Mouse (Mus musculus) neural tube, embryonic 15.5 days (tissue): Measurements from ENCODE around the gene Wdr90. TPM values are rescaled to one million over a fixed set of nuclear protein-coding genes. Genes with fewer than 3 reads are reported as not detected.
"Not testable (repeated sequence)": the region's sequence is repeated elsewhere in the genome, so short reads cannot be mapped to it uniquely, and the experiment has no call there.

Experiments used
- ATAC-seq: fragments of 200-750 bp; cut with Nextera tagmentation; 2 replicates; pipeline ENCODE4 v1.8.0; 2017; ENCODE audit warnings: mild to moderate bottlenecking, moderate TSS enrichment, moderate library complexity; ENCODE audit not compliant: low FRiP score
- H3K27ac ChIP-seq: fragments of 300-500 bp; sonication (generic); replicated peaks from 2 replicates; pipeline ENCODE4 v1.5.1; 2015; ENCODE audit warnings: mild to moderate bottlenecking, inconsistent platforms
- H3K27me3 ChIP-seq: fragments of 300-500 bp; sonication (generic); replicated peaks from 2 replicates; pipeline ENCODE4 v1.6.1; 2015; ENCODE audit warnings: inconsistent platforms
- H3K36me3 ChIP-seq: fragments of 300-500 bp; sonication (generic); 2 replicates; pipeline ENCODE4 v1.6.1; 2015; ENCODE audit warnings: inconsistent platforms
- H3K4me1 ChIP-seq: fragments of 300-500 bp; sonication (generic); 2 replicates; pipeline ENCODE4 v1.6.1; 2015; ENCODE audit warnings: inconsistent platforms
- H3K4me2 ChIP-seq: fragments of 300-500 bp; sonication (generic); 2 replicates; pipeline ENCODE4 v1.6.1; 2015; ENCODE audit warnings: inconsistent platforms, mild to moderate bottlenecking, moderate library complexity
- H3K4me3 ChIP-seq: fragments of 300-500 bp; sonication (generic); replicated peaks from 2 replicates; pipeline ENCODE4 v1.5.1; 2015; ENCODE audit warnings: mild to moderate bottlenecking, inconsistent platforms
- H3K9ac ChIP-seq: fragments of 300-500 bp; sonication (generic); replicated peaks from 2 replicates; pipeline ENCODE4 v1.6.1; 2015; ENCODE audit warnings: mild to moderate bottlenecking, inconsistent platforms
- H3K9me3 ChIP-seq: fragments of 300-500 bp; sonication (generic); replicated peaks from 2 replicates; pipeline ENCODE4 v1.6.1; 2016; ENCODE audit warnings: inconsistent platforms
- WGBS: fragments of 180-500 bp; shearing (Covaris S2); methylation state at CpG from one replicate; pipeline ENCODE4 v1.1.7; 2015; ENCODE audit warnings: mixed read lengths; 5-methylcytosine and 5-hydroxymethylcytosine counted together
- polyA plus RNA-seq: library from polyadenylated mRNA; unstranded; fragments of >200 nt; fragmentation: Nextera tagmentation; extraction: Ambion mirVana; gene quantifications from 2 replicates; pipeline ENCODE4 v1.2.1, GENCODE M21; 2015

The Wdr90 gene
- polyA plus RNA-seq, 1 experiment from 2014 or later, result 15.5 TPM

GRCm38 (mm10) chr17:25876347-25876915 is 15.1 kb upstream of the Wdr90 start:
- 0 out of 2 replicates have a peak overlapping the region, but pooled peaks have one; percentile 98 for H3K27ac ChIP-seq
- 58% methylated on average over 10 of the region's 10 CpGs for WGBS

GRCm38 (mm10) chr17:25875171-25876136 is 14.2 kb upstream of the Wdr90 start:
- Histone ChIP-seq H3K9ac (peak overlapping the region; percentile 93), H3K4me2 (peak overlapping the region; percentile 75), H3K36me3 (peaks cover 18% of the 10 kb centered on the region), H3K9me3 (no peaks in the 10 kb centered on the region), H3K27me3 (no peaks in the 10 kb centered on the region), H3K4me1 (peaks cover 42% of the 10 kb centered on the region), H3K27ac (peak overlapping the region; percentile 98), H3K4me3 (peak overlapping the region; percentile 80)
- WGBS, result under 1% methylated on average over 59 of the region's 59 CpGs
- ATAC-seq, result peak; percentile 92

More at GRCm38 (mm10) chr17:25876347-25876915, 15.1 kb upstream of the Wdr90 start:
- no peak for ATAC-seq
- no peaks in the 10 kb centered on the region for H3K9me3 ChIP-seq
- peak overlapping the region; percentile 80 for H3K4me3 ChIP-seq
- H3K4me1 ChIP-seq, result peaks cover 51% of the 10 kb centered on the region
- peaks cover 18% of the 10 kb centered on the region for H3K36me3 ChIP-seq
- H3K27me3 ChIP-seq, result no peaks in the 10 kb centered on the region
- H3K9ac ChIP-seq, result peak overlapping the region; percentile 93
- H3K4me2 ChIP-seq, result peak overlapping the region; percentile 75

- WGBS, result under 1% methylated on average over 25 of the region's 25 CpGs
- peak; percentile 81 for ATAC-seq
- Histone ChIP-seq H3K9ac (peak within 1 kb of the TSS; percentile 93), H3K4me1 (peaks cover 35% of the 10 kb centered on the region), H3K9me3 (no peaks in the 10 kb centered on the region), H3K27me3 (no peaks in the 10 kb centered on the region), H3K4me2 (peak within 1 kb of the TSS; percentile 75), H3K4me3 (peak within 1 kb of the TSS; percentile 80), H3K36me3 (peaks cover 18% of the 10 kb centered on the region), H3K27ac (peak within 1 kb of the TSS; percentile 98)
These were observed 13.4 kb upstream of the Wdr90 start, which contains the start of gene Mettl26 for GRCm38 (mm10) chr17:25874721-25875170. Gene Mettl26 (plus strand): TSS chr17:25875074.

- no peak for ATAC-seq
- Histone ChIP-seq H3K9me3 (no peaks in the 10 kb centered on the region), H3K27ac (peak overlapping the region; percentile 98), H3K9ac (peak overlapping the region; percentile 57), H3K27me3 (no peaks in the 10 kb centered on the region), H3K4me2 (peak overlapping the region; percentile 75), H3K36me3 (peaks cover 17% of the 10 kb centered on the region), H3K4me3 (peak overlapping the region; percentile 80), H3K4me1 (peaks cover 35% of the 10 kb centered on the region)
- WGBS, result 5% methylated on average over 14 of the region's 14 CpGs
These were observed 12.9 kb upstream of the Wdr90 start for GRCm38 (mm10) chr17:25874148-25874720.

- Histone ChIP-seq H3K27me3 (no peaks in the 10 kb centered on the region), H3K4me3 (peak overlapping the region; percentile 80), H3K9ac (peak overlapping the region; percentile 57), H3K9me3 (no peaks in the 10 kb centered on the region), H3K4me2 (peak overlapping the region; percentile 75), H3K36me3 (peaks cover 11% of the 10 kb centered on the region), H3K27ac (peak overlapping the region; percentile 98), H3K4me1 (peaks cover 40% of the 10 kb centered on the region)
- ATAC-seq, result no peak
- 78% methylated on average over 11 of the region's 11 CpGs for WGBS
These were observed 12.3 kb upstream of the Wdr90 start for GRCm38 (mm10) chr17:25873405-25874147.

GRCm38 (mm10) chr17:25872676-25873075 is 11.4 kb upstream of the Wdr90 start:
- H3K9ac ChIP-seq, result no peak overlapping the region
- H3K27ac ChIP-seq, result no peak overlapping the region
- H3K4me2 ChIP-seq, result no peak overlapping the region
- H3K27me3 ChIP-seq, result no peaks in the 10 kb centered on the region
- peaks cover 2% of the 10 kb centered on the region for H3K36me3 ChIP-seq
- H3K9me3 ChIP-seq, result no peaks in the 10 kb centered on the region
- H3K4me1 ChIP-seq, result peaks cover 41% of the 10 kb centered on the region
- WGBS, result 79% methylated on average over 3 of the region's 3 CpGs
- no peak overlapping the region for H3K4me3 ChIP-seq
- no peak for ATAC-seq

- H3K9me3 ChIP-seq, H3K27me3 ChIP-seq, H3K9ac ChIP-seq, H3K27ac ChIP-seq, H3K4me2 ChIP-seq, H3K36me3 ChIP-seq, ATAC-seq, H3K4me3 ChIP-seq: not testable (repeated sequence)
- H3K4me1 ChIP-seq, result peaks cover 35% of the 10 kb centered on the region
These were observed 10.3 kb upstream of the Wdr90 start for GRCm38 (mm10) chr17:25871566-25871965.

- ATAC-seq, result no peak
- Histone ChIP-seq H3K27me3 (no peaks in the 10 kb centered on the region), H3K36me3 (no peaks in the 10 kb centered on the region), H3K9me3 (no peaks in the 10 kb centered on the region), H3K27ac (no peak overlapping the region), H3K4me3 (no peak overlapping the region), H3K4me2 (no peak overlapping the region), H3K4me1 (peaks cover 27% of the 10 kb centered on the region), H3K9ac (no peak overlapping the region)
- WGBS, result 88% methylated on average over 2 of the region's 2 CpGs
These were observed 8.7 kb upstream of the Wdr90 start for GRCm38 (mm10) chr17:25869954-25870353.

GRCm38 (mm10) chr17:25869498-25869897 is 8.2 kb upstream of the Wdr90 start:
- H3K4me1 ChIP-seq, result peaks cover 26% of the 10 kb centered on the region
- H3K4me3 ChIP-seq, result no peak overlapping the region
- ATAC-seq, result no peak
- H3K4me2 ChIP-seq, result no peak overlapping the region
- H3K27ac ChIP-seq, result no peak overlapping the region
- H3K9ac ChIP-seq, result no peak overlapping the region
- H3K36me3 ChIP-seq, result no peaks in the 10 kb centered on the region
- WGBS, result 92% methylated on average over 8 of the region's 8 CpGs
- no peaks in the 10 kb centered on the region for H3K27me3 ChIP-seq
- no peaks in the 10 kb centered on the region for H3K9me3 ChIP-seq

- 0% methylated on average over 21 of the region's 24 CpGs for WGBS
- H3K36me3 ChIP-seq, result peaks cover 3% of the 10 kb centered on the region; the same call in 1 of the 2 replicates
These were observed 7.4 kb upstream of the Wdr90 start, which contains the start of gene Mcrip2 for GRCm38 (mm10) chr17:25868601-25869191. Gene Mcrip2 (minus strand): TSS chr17:25868764.

More at GRCm38 (mm10) chr17:25868601-25869191, 7.4 kb upstream of the Wdr90 start, which contains the start of gene Mcrip2:
- peak within 1 kb of the TSS; percentile 69 for H3K4me3 ChIP-seq
- H3K9ac ChIP-seq, result peak within 1 kb of the TSS; percentile 73
- H3K9me3 ChIP-seq, result no peaks in the 10 kb centered on the region
- no peaks in the 10 kb centered on the region for H3K27me3 ChIP-seq
- peaks cover 18% of the 10 kb centered on the region for H3K4me1 ChIP-seq
- peak within 1 kb of the TSS; percentile 90 for H3K4me2 ChIP-seq
- peak; percentile 84 for ATAC-seq
- peak within 1 kb of the TSS; percentile 72 for H3K27ac ChIP-seq
